Mouse (Mus musculus) cerebellum, adult 2 months (tissue): ENCODE data around the gene 5031439G07Rik.

Experiments used
- CTCF ChIP-seq: fragments of 200-500 bp; IDR thresholded peaks from 2 replicates; pipeline ENCODE4 v1.5.1; 2011; ENCODE audit warnings: low read depth, mild to moderate bottlenecking, control low read depth, low read length, moderate library complexity, borderline replicate concordance; ENCODE audit not compliant: insufficient read depth
- POLR2A ChIP-seq: fragments of 200-500 bp; IDR thresholded peaks from 2 replicates; pipeline ENCODE4 v1.6.1; 2011; ENCODE audit warnings: low read length, control low read depth, borderline replicate concordance; ENCODE audit not compliant: insufficient read depth

- TF ChIP-seq CTCF = no peak
- TF ChIP-seq POLR2A = no peak
Observed at GRCm38 (mm10) chr15:84986171-84987019, 2.0 kb downstream of the 5031439G07Rik start.
